Mouse (Mus musculus) kidney, adult 2 months (tissue): Measurements from ENCODE around the gene Hoxa2. TPM values are rescaled to one million over a fixed set of nuclear protein-coding genes. Genes with fewer than 3 reads are reported as not detected.

Experiments used
- DNase-seq: peaks from one replicate; pipeline ENCODE4 v3.0.0; 2021
- H3K27ac ChIP-seq: fragments of 200-500 bp; 2 replicates; pipeline ENCODE4 v1.5.1; 2012; ENCODE audit warnings: low read depth, low read length, control low read depth, inconsistent platforms; ENCODE audit not compliant: insufficient read depth
- H3K27me3 ChIP-seq: fragments of 200-500 bp; replicated peaks from 2 replicates; pipeline ENCODE4 v1.6.1; 2012; ENCODE audit warnings: mild to moderate bottlenecking, moderate library complexity, low read length, inconsistent platforms; ENCODE audit not compliant: control insufficient read depth, insufficient read depth
- H3K36me3 ChIP-seq: fragments of 200-500 bp; 2 replicates; pipeline ENCODE4 v1.6.1; 2012; ENCODE audit warnings: mild to moderate bottlenecking, moderate library complexity, low read length, inconsistent platforms; ENCODE audit not compliant: control insufficient read depth, insufficient read depth
- H3K4me1 ChIP-seq: fragments of 200-500 bp; 2 replicates; pipeline ENCODE4 v1.6.1; 2011; ENCODE audit warnings: low read length; ENCODE audit not compliant: control insufficient read depth, insufficient read depth
- H3K4me3 ChIP-seq: fragments of 200-500 bp; 2 replicates; pipeline ENCODE4 v1.5.1; 2011; ENCODE audit warnings: mild to moderate bottlenecking, low read depth, low read length, control low read depth; ENCODE audit not compliant: insufficient read depth
- CTCF ChIP-seq: fragments of 200-500 bp; conservative IDR thresholded peaks from 2 replicates; pipeline ENCODE4 v1.5.1; 2011; ENCODE audit warnings: low read depth, mild to moderate bottlenecking, control low read depth, low read length, moderate library complexity, mixed read lengths; ENCODE audit not compliant: insufficient read depth, insufficient read length
- POLR2A ChIP-seq: fragments of 200-500 bp; IDR thresholded peaks from one replicate; pipeline ENCODE4 v1.6.1; 2011; ENCODE audit warnings: low read depth, low read length, control low read depth
- WGBS: fragments of 180-500 bp; shearing (Covaris S2); methylation state at CpG from one replicate; pipeline ENCODE4 v1.1.7; 2018; 5-methylcytosine and 5-hydroxymethylcytosine counted together
- polyA plus RNA-seq: library from polyadenylated mRNA; depleted of rRNA; stranded (reverse); fragments of >200 nt; gene quantifications from 2 replicates; pipeline ENCODE4 v1.2.3, GENCODE M21; 2012

Gene Hoxa2
- polyA plus RNA-seq, 1 experiment: 1.6 TPM

DNA sequence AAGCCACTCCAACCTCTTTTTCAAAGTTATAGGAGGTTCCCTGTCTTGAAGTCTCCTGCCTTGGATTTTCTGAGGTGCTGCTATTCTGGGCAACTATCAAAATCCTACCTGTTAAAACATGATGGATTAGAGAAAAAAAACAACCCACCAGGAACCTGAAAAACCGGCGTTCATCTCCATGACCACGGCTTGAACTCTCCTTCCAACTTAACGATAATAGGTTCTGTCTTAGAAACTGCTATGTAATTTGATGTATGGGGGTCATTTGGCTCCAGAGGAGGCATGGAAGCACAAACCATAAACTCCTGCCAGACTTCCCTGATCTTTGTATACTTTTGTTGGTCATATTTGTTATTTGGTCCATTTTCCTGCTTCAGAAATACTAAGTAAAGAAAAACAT lies 9.0 kb upstream of the Hoxa2 start:
- DNase-seq: no peak
- Histone ChIP-seq H3K27ac (no peak overlapping the region), H3K27me3 (no peaks in the 10 kb centered on the region), H3K4me3 (no peak overlapping the region), H3K4me1 (peaks cover 20% of the 10 kb centered on the region; the same call in 1 of the 2 replicates), H3K36me3 (no peaks in the 10 kb centered on the region)
- TF ChIP-seq CTCF (no peak), POLR2A (no peak)
- WGBS: 33% methylated on average over 4 of the region's 4 CpGs

DNA sequence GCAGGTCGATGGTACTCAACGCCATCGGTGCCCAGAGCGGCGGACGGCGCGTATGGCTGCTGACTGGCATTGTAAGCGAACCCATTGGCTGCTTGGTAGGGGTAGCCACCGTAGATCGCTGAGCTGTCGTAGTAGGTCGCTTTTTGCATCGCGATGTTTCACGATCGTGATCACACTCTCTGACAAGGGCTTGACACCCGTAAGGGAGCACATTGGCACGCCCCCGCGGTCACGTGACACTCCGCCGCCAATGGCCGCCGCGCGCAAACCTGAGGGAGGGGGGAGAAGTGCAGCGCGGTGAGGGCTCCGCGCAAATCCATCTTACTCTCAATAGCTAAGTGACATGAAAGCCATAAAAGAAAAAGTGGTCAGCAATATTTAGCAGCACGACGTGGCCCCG lies 7.9 kb upstream of the Hoxa2 start:
- peaks cover 13% of the 10 kb centered on the region; the same call in 1 of the 2 replicates for H3K4me1 ChIP-seq
- TF ChIP-seq CTCF: no peak
- no peak for TF ChIP-seq POLR2A
- no peaks in the 10 kb centered on the region for H3K27me3 ChIP-seq
- peak overlapping the region; percentile 75 for H3K27ac ChIP-seq
- H3K36me3 ChIP-seq: no peaks in the 10 kb centered on the region; the same call in 1 of the 2 replicates
- DNase-seq: peak; percentile 95
- 9% methylated on average over 35 of the region's 35 CpGs for WGBS
- H3K4me3 ChIP-seq: peak overlapping the region; percentile 48

DNA sequence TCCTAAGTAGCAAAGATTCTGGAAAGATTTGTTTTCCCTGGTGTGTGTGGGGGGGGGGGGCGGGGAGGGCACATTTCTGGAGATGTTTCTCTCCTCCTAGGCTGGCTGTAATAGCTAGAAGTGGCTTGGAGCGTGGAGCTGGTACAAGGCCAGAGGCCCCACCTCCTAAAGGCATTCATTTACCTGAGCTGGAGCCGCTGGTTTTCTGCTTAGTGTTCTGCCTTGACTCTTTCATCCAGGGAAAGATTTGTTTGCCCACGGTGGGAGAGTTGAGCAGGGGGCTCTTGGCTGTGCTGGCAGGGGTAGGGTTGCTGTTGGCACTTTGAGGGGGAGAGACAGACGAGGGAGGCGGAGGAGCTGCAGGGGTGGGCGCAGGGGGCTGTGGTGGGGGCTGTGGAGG lies 7.3 kb upstream of the Hoxa2 start:
- Histone ChIP-seq H3K27ac (no peak overlapping the region), H3K27me3 (no peaks in the 10 kb centered on the region), H3K4me1 (peaks cover 13% of the 10 kb centered on the region; the same call in 1 of the 2 replicates), H3K36me3 (no peaks in the 10 kb centered on the region; the same call in 1 of the 2 replicates), H3K4me3 (no peak overlapping the region; the same call in 1 of the 2 replicates)
- no peak for TF ChIP-seq CTCF
- no peak for TF ChIP-seq POLR2A
- WGBS: 31% methylated on average over 7 of the region's 7 CpGs
- DNase-seq: peak; percentile 65

DNA sequence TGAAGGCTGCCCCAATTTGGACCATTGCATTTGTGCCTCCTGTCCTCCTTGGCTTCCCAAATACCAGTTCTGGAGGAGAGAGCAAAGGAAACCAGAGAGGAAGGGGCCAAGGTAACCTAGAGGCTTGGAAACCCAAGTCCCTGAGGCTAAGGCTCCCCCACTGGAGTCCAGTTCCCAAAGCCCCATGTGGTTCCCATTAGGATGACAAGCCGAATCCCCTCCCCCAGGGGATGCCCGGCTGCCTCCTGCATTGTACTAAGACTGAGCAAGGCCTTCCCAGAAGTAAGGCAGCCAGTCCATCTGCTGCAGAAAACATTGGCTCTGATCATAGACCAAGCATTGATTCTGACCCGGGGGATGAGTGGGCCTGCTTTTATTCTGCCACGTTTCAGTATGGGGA lies 6.7 kb upstream of the Hoxa2 start:
- Histone ChIP-seq H3K4me3 (no peak overlapping the region), H3K36me3 (no peaks in the 10 kb centered on the region; the same call in 1 of the 2 replicates), H3K4me1 (peaks cover 10% of the 10 kb centered on the region; the same call in 1 of the 2 replicates), H3K27ac (peak overlapping the region; percentile 26; the same call in 1 of the 2 replicates), H3K27me3 (no peaks in the 10 kb centered on the region)
- WGBS: 55% methylated on average over 4 of the region's 4 CpGs
- DNase-seq: no peak
- TF ChIP-seq POLR2A (no peak), CTCF (no peak)

DNA sequence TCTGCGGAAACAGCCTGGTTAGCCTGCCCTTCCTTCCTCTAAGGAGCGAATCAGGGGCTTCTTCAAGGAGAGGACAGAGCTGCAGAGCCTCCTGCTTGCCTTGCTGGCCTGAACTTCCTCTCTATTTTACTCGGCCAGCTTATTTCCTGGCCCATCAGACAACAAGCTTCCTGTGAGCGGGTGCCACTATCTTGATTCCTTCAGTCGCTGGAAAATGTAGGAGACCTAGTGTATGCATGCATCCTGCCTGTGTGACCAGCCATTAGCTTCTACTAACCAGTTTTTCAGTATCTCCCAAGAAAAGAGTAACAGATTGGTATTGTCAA lies 6.2 kb upstream of the Hoxa2 start:
- peaks cover 9% of the 10 kb centered on the region; the same call in 1 of the 2 replicates for H3K4me1 ChIP-seq
- no peak for DNase-seq
- H3K27ac ChIP-seq: peak overlapping the region; percentile 46; the same call in 1 of the 2 replicates
- no peaks in the 10 kb centered on the region; the same call in 1 of the 2 replicates for H3K36me3 ChIP-seq
- H3K4me3 ChIP-seq: no peak overlapping the region
- no peaks in the 10 kb centered on the region for H3K27me3 ChIP-seq
- TF ChIP-seq CTCF: no peak
- no peak for TF ChIP-seq POLR2A
- WGBS: 63% methylated on average over 5 of the region's 5 CpGs

DNA sequence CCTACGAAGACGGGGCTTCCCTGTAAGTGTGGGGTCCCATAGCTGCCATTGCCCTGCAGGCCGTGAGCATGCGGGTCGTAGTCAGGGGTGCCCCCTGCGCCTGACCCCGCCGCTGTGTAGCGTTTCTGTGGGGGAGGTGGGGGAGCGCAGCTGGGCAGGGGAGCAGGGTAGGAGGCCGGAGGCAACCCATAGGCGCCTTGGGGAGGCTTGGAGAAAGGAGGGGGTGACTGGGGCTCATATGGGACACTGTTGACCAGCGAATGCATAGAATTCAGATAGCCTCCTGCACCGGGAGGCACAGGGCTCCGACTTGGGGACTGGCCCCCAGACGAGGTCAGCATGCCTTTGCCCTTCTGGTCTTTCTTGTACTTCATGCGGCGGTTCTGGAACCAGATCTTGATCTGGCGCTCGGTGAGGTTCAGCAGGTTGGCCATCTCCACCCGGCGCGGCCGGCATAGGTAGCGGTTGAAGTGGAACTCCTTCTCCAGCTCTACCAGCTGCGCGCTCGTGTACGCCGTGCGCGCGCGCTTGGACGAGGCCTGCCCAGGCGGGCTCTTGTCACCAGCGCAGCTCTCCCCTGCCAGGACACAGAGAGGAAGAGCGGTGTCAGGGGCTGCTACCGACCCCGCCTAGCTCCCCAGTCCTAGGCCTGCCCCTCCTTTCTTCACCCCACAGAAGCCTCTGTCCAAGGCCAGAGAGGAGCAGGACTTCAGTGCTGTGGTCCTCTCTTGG lies 5.7 kb upstream of the Hoxa2 start:
- Histone ChIP-seq H3K4me3 (no peak overlapping the region), H3K27me3 (no peaks in the 10 kb centered on the region), H3K27ac (peak overlapping the region; percentile 46; the same call in 1 of the 2 replicates), H3K4me1 (peaks cover 9% of the 10 kb centered on the region; the same call in 1 of the 2 replicates), H3K36me3 (no peaks in the 10 kb centered on the region; the same call in 1 of the 2 replicates)
- 62% methylated on average over 40 of the region's 40 CpGs for WGBS
- TF ChIP-seq POLR2A (no peak), CTCF (no peak)
- DNase-seq: peak; percentile 62

DNA sequence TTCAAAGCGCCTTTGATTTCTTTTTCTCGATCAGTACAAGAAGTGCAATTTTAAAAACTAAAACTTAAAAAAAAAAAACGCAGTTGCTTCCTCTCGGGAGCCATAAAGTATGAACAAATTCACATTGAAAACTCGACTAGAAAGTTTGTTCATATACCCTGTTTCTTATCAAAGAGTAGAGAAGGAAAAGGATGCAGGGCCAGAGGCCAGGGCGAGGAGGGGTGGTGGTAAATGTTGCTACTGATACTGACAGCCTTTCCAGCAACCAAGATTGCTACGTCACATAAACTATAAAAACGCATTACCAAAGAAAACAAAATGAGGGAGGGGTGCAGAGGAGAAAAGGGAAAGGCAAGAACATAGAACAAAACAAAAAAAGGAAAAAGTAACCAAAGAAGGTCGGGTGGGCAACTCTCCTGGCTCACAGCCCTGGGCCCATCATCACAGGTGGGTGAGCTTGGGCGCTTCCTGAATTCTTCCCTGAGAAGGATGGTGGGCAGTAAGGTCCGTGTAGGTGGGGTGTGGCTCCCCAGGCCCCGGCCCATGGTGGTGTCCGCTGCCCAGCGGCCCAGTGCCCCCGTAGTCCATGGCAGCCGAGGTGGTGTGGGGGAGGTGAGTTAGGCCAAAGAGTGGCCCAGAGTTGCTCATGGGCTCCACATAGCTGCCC lies 5.0 kb upstream of the Hoxa2 start:
- no peak for TF ChIP-seq CTCF
- TF ChIP-seq POLR2A: no peak
- 70% methylated on average over 16 of the region's 16 CpGs for WGBS
- Histone ChIP-seq H3K27ac (no peak overlapping the region), H3K4me3 (no peak overlapping the region), H3K4me1 (0 out of 2 replicates have a peak, but pooled peaks cover 5% of the 10 kb centered on the region), H3K27me3 (no peaks in the 10 kb centered on the region), H3K36me3 (no peaks in the 10 kb centered on the region; the same call in 1 of the 2 replicates)
- no peak for DNase-seq
